Mouse (Mus musculus): Measurements from ENCODE around the gene Scmh1.
A peak's percentile ranks its signal among the peaks of the same experiment; 100 is the strongest.

DNA sequence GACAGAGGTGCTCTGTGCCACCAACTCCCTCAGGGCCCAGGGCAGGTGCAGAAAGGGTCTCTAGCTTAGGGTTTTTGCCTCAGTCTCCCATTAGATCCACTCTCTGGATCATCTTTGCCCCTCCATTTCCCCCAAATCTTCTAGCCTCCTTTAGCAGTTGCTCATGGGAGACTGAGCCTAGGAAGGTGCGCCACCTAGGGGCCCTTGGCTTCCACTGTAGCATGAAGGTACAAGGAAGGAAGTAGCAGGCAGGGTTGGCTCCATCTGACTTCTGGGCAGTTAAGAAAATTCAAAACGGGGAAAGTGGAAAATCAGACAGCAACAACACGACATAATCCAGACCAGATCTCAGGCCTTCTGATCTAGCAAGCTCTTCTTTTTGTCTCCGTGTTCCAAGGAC, 36.4 kb upstream of the Scmh1 start:
- TF ChIP-seq CTCF (IDR thresholded peaks at IDR 0.05; ENCODE audit: low read depth) = peak; percentile 86
- TF ChIP-seq EP300 (IDR thresholded peaks at IDR 0.05; ENCODE audit: low read depth) = no peak
